Comparison of ENCODE assay signal across 19 mouse cellular contexts in genomic region chr11:44633001-44633693, GRCm38 (mm10). TPM values are rescaled to one million over a fixed set of nuclear protein-coding genes. Genes with fewer than 3 reads are reported as not detected.
DNase-seq lines count a peak whose midpoint lies in the region; ATAC-seq and TF ChIP-seq lines count a peak whose summit lies in the region.
"Had no signal": no experiment of that assay in that cellular context is flagged by ENCODE, and none has a peak within 500 bp of the region (broad histone marks: within the 10 kb centered on the region; RNA-seq: fewer than 3 reads in every experiment).

No protein-coding gene starts in this region.

- no peaks in the 10 kb centered on the region for H3K4me1 ChIP-seq in midbrain, postnatal 0 days (ENCODE audit: insufficient read depth, low read length)
- H3K4me1 ChIP-seq in midbrain, embryonic 10.5 days, result peaks cover 36% of the 10 kb centered on the region

- no peaks in the 10 kb centered on the region for H3K9me3 ChIP-seq in midbrain, postnatal 0 days (ENCODE audit: low read length)
- H3K9me3 ChIP-seq in midbrain, embryonic 10.5 days (replicated peaks), result no peaks in the 10 kb centered on the region
- H3K9me3 ChIP-seq: embryonic facial prominence, embryonic 10.5 days; forebrain, embryonic 13.5 days; heart, embryonic 13.5 days; hindbrain, embryonic 15.5 days had no signal

- H3K4me3 ChIP-seq in gastrocnemius, adult 2 months, result no peak overlapping the region
- no peak overlapping the region for H3K4me3 ChIP-seq in midbrain, postnatal 0 days (ENCODE audit: low read depth, low read length)
- H3K4me3 ChIP-seq in midbrain, embryonic 10.5 days, result no peak overlapping the region
- H3K4me3 ChIP-seq: embryonic facial prominence, embryonic 10.5 days; forebrain, embryonic 13.5 days; heart, embryonic 13.5 days; hindbrain, embryonic 15.5 days had no signal

- no peaks in the 10 kb centered on the region for H3K36me3 ChIP-seq in midbrain, postnatal 0 days (ENCODE audit: insufficient read depth, low read length)
- no peaks in the 10 kb centered on the region for H3K36me3 ChIP-seq in midbrain, embryonic 10.5 days
- H3K36me3 ChIP-seq: hindbrain, embryonic 15.5 days had no signal

- H3K27ac ChIP-seq in gastrocnemius, adult 2 months, result no peak overlapping the region
- H3K27ac ChIP-seq in midbrain, postnatal 0 days (ENCODE audit: low read depth, low read length), result no peak overlapping the region
- no peak overlapping the region for H3K27ac ChIP-seq in midbrain, embryonic 10.5 days (replicated peaks)
- H3K27ac ChIP-seq: embryonic facial prominence, embryonic 10.5 days; forebrain, embryonic 13.5 days; heart, embryonic 13.5 days had no signal

- H3K9ac ChIP-seq in midbrain, postnatal 0 days (replicated peaks; ENCODE audit: low read length, poor library complexity, severe bottlenecking), result no peak overlapping the region
- H3K9ac ChIP-seq: forebrain, embryonic 13.5 days; forebrain, postnatal 0 days; heart, embryonic 13.5 days; hindbrain, embryonic 15.5 days had no signal

- TF ChIP-seq CTCF in gastrocnemius, adult 2 months (IDR thresholded peaks at IDR 0.05), result 0 out of 2 replicates have a peak, but pooled peaks have one; percentile 3
- 0 out of 2 replicates have a peak, but pooled peaks have one; percentile 7 for TF ChIP-seq CTCF in midbrain, postnatal 0 days (IDR thresholded peaks at IDR 0.05)

- intact Hi-C loops in gastrocnemius, adult 2 months (cut with DNase I), result no loop called here
- intact Hi-C loops in gastrocnemius, postnatal 14 days (cut with DNase I; ENCODE audit: low total_unique reads), result no loop called here

- no peak overlapping the region for H3K4me2 ChIP-seq in midbrain, postnatal 0 days (ENCODE audit: low read depth, low read length, poor library complexity, severe bottlenecking)
- H3K4me2 ChIP-seq: forebrain, embryonic 13.5 days; heart, embryonic 13.5 days had no signal

- 97% methylated on average over 2 of the region's 2 CpGs for WGBS in midbrain, postnatal 0 days
- 91% methylated on average over 2 of the region's 2 CpGs for WGBS in midbrain, embryonic 10.5 days

- ATAC-seq in midbrain, postnatal 0 days (ENCODE audit: low FRiP score), result no peak
- ATAC-seq: forebrain, embryonic 13.5 days; forebrain, postnatal 0 days had no signal

- H3K27me3 ChIP-seq in midbrain, postnatal 0 days (ENCODE audit: insufficient read depth, low read length), result no peaks in the 10 kb centered on the region
- H3K27me3 ChIP-seq in midbrain, embryonic 10.5 days (ENCODE audit: low read depth, poor library complexity, severe bottlenecking), result no peaks in the 10 kb centered on the region
- H3K27me3 ChIP-seq: heart, embryonic 13.5 days; hindbrain, embryonic 15.5 days had no signal

- DNase-seq in gastrocnemius, adult 2 months, result no peak
- DNase-seq in gastrocnemius, postnatal 14 days, result no peak
- DNase-seq in midbrain, postnatal 0 days (ENCODE audit: low spot score), result no peak
- DNase-seq in midbrain, embryonic 10.5 days (ENCODE audit: low spot score), result no peak
- peak; percentile 40 to 46 for DNase-seq in spleen, postnatal 36 days (ENCODE audit: low spot score in 2 of 2)
- no peak for DNase-seq in spleen, postnatal 14 days (ENCODE audit: low spot score in 2 of 2)
- DNase-seq in right cerebral cortex, postnatal 10 days (ENCODE audit: low spot score in 2 of 2), result no peak
- DNase-seq: adrenal gland, adult 8-10 months; adrenal gland, postnatal 36 days; cerebellum, adult 2 months; cerebellum, postnatal 10 days; forebrain, postnatal 0 days; gastrocnemius, postnatal 36 days; heart, adult 18-20 months; heart, postnatal 36 days had no signal

RNA-seq across cellular contexts. Expression of gene Ebf1, which starts 16.0 kb away (rescaled TPM):
- total RNA-seq in gastrocnemius, adult 2 months (2021), result 10 to 100 TPM in 1 of 2 experiments, 1 to 10 TPM in 1; 9.4 to 10.3 TPM
- 10 to 100 TPM; 15.8 to 18.3 TPM for total RNA-seq in gastrocnemius, postnatal 14 days (2021)
- 27.1 and 27.2 TPM in 2 replicates for total RNA-seq in midbrain, postnatal 0 days (2014; rRNA removed)
- 30.0 and 30.5 TPM in 2 replicates for polyA plus RNA-seq in midbrain, postnatal 0 days (2015; fragmentation: Nextera tagmentation; extraction: Ambion mirVana)
- 31.8 and 49.2 TPM in 2 replicates for polyA plus RNA-seq in midbrain, embryonic 10.5 days (2016; fragmentation: Nextera tagmentation; extraction: Ambion mirVana)

Comparison
In these comparisons a context has a peak if more than half of its experiments do, and no peak if none do; other contexts are left out.
1. DNase-seq: peak in spleen, postnatal 36 days (2 of 2); none in gastrocnemius, adult 2 months (single experiment), gastrocnemius, postnatal 14 days (single experiment), midbrain, postnatal 0 days (single experiment), midbrain, embryonic 10.5 days (single experiment), spleen, postnatal 14 days (0 of 2) and right cerebral cortex, postnatal 10 days (0 of 2).